Mouse (Mus musculus) hematopoietic stem cell, adult 5-6 weeks (primary cell): Measurements from ENCODE around the gene Morc3. TPM values are rescaled to one million over a fixed set of nuclear protein-coding genes. Genes with fewer than 3 reads are reported as not detected.

Experiments
- ATAC-seq, 2 experiments: fragments of 125-278 bp in 1 of 2; replicated peaks in 1 of 2; 2 replicates each; pipeline ENCODE4 v1.8.0; 2016 to 2017; ENCODE audit warnings: inconsistent platforms in 2 of 2, mild to moderate bottlenecking in 2 of 2, moderate number of reproducible peaks in 2 of 2, low read depth in 1 of 2, moderate TSS enrichment in 1 of 2; ENCODE audit not compliant: low FRiP score in 2 of 2, poor library complexity in 2 of 2, severe bottlenecking in 2 of 2, insufficient read depth in 1 of 2, low TSS enrichment in 1 of 2
- total RNA-seq: library from RNA; stranded (forward); fragments of 172-1452, 232-1000 nt; gene quantifications from 2 replicates; pipeline ENCODE4 v1.2.3, GENCODE M21; 2017

The Morc3 gene
- total RNA-seq = 202 and 204 TPM in 2 replicates

DNA sequence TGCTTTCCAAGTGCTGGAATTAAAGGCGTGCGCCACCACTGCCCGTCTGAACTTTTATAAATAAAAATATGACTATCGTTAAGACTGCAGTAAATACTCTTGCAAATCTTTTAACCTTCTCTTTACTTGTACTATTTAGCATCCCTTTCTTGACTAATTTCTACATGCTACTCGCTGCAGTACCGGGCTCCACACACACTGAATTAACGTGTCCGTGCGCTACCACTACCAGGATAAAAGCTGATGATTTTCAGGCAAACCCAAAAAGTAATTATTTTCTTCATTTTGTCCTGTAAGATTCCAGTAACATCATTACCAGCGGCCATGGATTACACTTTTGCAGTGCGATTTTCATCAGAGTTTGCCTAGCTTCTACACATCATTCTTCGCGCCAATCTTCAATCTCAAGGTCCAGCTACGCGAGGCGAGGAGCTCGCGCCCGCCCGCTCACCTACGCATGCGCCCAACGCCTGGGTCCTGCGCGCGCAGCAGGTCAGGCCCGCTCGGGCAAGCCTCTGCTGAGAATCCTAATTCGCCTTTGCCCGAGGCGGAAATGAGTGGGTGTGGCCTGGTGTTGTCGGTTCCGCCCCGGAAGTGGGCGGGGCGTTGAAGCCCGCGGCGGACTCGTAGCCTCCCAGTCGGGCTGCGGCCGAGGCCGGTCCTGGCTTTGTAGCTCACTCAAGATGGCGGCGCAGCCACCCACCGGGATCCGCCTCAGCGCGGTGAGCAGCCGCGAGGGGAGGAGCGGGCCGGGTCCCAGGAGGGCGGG lies at the start of gene Morc3:
TSS of gene Morc3 (plus strand) at position 495 of the 769 bp plus-strand sequence.
- peak; percentile 86 to 93 for ATAC-seq

DNA sequence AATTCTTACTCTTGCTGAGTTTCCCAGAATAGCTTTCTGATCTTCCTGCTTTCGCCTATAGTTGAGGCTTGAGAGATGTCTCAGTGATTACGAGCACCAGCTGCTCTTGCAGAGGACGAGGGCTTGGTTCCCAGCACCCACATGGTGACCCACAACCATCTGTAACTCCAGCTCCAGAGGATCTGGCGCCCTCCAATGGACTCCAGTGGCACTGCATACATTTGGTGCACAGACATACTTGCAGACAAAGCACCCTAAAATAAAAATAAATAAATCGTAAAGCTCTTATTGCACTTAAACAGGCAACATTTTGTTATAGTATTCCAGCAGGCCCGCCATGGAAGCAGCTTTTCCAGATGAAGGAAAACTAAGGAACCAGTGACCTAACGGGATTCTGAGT lies 47.7 kb upstream of the Morc3 start:
- ATAC-seq = no peak

DNA sequence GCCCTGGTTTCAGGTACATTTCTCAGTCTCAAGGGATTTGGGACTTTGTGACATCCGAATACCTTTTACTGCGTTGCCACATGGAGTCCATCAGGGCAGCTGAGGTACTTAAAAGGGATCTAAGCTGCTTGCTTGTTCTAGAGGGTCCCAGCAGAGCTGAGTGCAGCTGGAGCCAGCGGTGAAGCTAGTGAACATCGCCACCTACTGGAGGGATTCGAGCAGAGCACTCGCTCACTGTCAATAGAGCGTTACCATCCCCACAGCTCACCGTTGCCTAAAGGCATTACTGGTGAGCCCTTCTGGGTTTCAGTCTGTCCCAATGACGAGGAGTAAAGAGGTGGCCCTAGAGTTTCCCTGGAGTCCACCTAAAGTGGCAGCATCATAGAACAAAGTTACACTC lies 46.1 kb upstream of the Morc3 start:
- peak; percentile 51 to 55; a peak in 3 of 4 replicates for ATAC-seq

DNA sequence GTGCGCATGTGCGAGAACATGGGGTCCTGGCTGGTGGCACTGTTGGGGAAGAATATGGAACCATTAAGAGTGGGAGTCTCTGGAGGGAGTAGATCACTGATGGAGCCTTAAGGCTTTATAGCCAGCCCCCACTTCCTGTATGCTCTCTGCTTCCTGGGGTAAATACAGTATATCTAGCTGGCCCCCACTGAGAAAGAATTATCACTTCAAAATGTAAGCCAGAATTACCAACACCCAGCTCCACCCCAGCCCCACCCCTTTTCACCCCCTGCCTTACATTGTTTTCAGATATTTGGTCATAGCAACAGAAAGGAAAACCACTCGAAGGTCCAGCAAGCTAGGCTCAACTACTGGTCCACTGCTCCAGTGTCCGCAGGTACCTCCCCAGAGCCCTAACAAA lies 43.5 kb upstream of the Morc3 start:
- no peak for ATAC-seq

DNA sequence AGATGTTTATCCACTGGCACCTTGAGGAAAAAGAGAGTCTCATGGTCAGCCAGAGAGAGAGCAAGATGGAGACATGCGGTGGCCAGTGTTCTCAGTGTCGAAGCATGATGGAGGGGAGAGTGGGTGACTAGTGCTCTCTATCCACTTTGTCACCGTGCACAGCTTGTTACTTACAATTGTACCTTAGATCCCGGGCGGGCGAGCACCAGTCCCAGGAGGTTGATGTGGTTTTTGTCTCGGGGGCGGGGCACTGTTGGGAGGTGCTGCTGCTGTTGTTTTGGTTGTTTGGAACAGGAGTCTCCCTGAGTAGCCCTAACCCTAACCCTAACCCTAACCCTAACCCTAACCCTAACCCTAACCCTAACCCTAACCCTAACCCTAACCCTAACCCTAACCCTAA lies 43.0 kb upstream of the Morc3 start:
- ATAC-seq = no peak

DNA sequence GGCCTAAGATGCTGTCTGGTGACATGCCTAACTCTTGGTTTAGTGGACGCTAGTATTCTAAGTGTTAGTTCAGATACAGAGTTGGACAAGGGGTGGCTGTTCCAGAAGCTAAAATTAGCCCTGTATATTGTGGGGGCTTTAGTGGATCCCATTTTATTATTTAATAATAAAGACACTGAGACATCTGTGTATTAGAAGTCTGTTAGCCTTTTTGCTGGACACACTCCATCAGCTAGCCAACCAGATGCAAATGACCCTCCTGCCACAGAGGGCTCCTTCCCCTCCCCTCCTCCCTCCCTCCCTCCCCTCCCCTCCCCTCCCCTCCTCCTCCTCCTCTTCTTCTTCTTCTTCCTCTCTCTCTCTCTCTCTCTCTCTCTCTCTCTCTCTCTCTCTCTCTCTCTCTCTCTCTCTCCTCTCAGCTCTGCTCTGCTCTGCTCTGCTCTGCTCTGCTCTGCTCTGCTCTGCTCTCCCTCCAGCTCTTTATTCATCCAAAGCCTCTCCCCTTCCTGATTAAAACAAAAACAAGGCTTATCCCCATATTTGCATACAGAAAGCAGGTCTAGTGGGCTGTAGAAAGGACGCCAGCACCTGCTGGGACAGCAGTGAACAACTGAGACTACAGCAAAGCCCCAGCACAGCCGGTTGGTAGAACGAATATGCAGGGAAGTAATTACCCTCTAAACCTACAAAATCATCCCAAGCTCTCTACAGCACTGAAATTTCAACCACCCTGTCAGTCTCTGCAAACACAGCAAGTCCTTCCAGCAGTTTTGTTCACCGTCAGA lies 41.8 kb upstream of the Morc3 start:
- no peak for ATAC-seq

DNA sequence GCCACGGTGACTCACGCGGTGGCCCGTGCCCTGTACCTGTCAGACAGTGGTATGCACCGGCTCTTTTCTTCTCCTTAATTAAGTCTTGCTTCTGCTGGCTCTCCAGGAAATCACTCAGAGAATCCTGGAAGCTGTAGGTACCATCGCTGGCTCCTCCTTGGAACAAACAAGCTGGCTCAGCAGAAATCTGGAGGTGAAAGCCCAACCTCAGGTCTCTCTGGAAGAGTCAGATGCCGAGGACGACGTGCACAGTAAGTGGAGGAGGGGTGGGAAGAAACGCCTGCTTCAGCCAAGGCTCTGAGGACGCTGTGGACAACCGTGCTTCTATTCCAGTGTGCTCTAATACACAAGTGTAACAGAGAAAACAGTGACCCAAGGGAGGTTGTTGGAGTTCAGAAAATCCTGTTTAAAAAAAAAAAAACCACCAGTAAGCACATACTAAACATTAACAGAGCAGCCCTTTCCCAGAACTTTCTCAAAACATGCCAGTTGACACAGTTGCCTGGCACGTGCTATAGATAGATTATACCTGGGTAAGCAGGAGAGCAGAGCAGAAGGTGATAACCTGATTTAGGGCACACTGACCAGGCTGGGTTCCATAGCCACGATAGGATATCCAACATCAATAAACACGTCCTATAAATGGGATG lies 38.8 kb upstream of the Morc3 start:
- ATAC-seq = no peak

DNA sequence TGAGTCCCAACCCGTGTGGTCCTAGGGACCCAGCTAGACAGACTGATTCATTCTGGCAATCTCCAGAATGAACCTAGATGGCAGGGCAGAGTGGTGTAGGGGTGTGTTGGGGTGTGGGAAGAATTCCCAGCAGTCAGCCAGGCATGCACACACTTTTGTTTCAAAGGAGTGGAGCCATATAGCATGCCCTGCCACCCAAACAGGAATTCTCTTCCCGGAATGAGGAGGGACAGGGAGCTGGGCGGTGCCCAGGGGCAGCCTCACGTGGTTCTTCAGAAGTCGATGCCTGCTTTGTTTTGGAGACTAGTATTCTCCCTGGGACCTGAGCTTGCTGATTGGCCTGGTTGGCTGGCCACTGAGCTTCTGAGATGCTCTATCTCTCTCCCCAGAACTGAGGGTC lies 37.1 kb upstream of the Morc3 start:
- no peak for ATAC-seq

DNA sequence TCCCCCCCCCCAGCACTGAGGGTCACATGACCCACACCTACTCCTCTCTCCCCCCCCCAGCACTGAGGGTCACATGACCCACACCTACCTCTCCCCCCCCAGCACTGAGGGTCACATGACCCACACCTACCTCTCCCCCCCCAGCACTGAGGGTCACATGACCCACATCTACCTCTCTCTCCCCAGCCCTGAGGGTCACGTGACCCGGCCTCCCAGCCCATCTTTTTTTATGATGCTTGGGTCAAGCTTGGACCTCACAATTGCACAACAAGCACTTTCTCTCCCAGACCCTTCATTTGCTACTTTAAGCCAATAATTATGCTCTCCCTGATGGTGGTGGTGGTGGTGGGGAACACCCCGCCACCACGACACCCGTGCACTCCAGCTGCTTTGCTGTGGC lies 36.5 kb upstream of the Morc3 start:
- no peak for ATAC-seq

DNA sequence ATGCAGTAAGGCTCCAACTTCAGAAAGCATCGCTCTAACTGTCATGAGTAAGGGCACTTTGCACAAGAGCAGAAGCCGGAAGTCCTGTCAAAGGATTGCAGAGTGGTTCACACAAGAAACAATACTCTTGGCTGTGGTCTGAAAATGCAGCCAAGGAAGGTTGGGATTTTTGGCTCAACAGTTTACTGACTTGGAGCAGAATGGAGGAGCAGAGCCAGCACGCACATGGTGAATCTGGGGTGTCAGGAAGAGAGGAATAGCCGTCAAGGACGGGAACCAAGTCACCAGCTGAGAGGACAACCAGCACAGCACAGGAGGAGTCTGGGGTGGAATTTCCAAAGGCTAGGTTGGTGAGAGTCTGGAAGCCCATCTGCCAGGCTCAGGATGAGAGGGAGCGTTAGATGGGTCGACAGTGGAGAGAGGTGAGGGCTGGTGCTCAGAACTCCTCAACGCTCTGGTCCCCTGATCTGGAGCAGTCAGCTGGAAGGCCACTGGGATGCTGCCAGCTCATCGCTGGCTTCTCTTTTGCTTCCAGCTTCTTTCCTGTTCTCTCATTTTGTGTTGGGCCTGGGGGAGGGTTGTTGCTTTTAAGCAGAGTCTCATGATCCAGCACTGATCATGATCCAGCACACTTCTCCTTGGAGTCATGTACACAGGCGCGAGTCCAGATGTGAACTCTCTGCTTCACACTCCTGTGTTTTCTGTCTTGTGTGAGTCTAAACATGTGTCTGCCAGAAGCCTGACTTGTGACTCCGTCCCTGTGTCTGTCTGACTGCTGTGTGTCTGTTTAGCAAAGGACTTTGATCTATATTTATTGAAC lies 34.7 kb upstream of the Morc3 start:
- ATAC-seq = no peak

DNA sequence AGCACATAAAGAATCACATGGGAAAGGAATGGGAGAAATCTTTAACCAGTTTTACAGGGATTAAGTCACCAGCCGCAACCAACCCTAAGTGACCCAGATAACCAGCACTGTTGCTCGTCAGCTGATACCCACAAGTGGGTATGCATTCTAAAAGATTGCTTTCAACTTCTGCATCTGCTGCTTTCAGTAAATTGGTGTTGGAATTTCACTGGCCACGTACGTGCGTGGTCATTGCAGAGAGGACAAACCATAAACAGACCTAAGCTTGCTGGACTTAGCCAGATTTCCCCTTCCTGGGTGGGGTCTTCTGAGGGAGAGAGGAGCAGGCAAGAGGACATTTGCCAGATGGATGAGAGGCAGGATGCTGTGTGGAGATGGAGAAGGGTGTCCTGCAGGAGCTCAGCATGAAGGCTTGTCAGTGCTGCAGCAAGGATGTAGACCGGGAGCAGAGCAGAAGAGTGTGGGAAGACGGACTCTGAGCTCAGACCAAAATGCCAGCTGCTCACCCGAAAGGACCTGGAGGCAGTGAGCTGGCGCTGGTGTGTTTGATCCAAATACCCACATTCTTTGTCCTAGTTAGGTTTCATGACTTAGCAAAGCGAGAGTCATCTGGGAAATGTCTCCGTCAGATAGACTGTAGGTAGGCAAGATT lies 34.0 kb upstream of the Morc3 start:
- ATAC-seq = no peak

DNA sequence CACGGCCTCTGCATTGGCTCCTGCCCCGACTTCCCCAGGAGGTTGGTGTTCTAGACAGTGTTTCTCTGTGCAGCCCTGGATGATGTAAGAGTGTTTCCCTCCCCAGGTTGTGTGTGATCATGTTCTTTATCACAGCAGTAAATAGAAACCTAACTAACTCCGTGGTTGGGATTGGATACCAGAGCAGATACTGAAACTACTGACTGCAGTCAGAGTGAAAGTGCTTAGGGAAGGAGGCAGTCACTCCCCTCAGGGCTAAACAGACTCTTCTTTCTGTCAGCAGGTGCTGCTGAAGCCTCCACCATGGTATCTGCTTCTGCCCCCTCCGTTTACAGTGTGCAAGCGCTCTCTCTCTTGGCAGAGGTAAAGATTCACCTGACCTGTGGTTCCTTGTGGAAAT lies 33.3 kb upstream of the Morc3 start:
- ATAC-seq = no peak

DNA sequence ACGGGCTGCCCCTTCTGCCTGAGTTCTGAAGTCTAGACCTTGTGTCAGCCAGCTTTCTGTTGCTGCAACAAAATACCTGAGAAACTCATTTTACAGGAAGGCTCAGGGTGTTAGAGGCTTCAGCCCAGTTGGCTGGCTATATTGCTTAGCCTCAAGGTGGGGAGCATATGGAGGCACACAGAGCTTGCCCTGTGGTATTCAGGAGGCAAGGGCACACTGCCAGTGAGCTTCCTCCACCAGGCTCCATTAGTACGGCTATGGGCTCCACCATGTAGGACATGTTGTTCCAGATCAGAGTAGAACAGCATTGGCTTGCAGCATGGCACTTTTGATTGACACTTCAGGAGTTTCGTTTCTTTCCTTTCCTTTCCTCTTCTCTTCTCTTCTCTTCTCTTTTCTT lies 32.9 kb upstream of the Morc3 start:
- ATAC-seq = no peak

DNA sequence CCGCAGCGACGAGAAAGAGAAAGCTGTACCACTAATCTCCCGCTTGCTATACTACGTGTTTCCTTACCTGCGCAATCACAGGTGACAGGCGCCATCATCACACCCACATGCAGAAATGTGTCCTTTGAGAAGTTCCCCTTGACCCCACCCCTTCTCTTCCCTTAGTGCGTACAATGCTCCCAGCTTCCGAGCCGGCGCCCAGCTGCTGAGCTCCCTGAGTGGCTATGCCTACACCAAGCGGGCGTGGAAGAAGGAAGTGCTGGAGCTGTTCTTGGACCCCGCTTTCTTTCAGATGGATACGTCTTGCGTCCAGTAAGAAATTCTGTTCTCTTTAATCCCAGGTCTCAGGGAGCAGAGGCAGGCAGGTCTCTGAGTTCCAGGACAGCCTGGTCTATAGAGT lies 32.0 kb upstream of the Morc3 start:
- no peak for ATAC-seq

DNA sequence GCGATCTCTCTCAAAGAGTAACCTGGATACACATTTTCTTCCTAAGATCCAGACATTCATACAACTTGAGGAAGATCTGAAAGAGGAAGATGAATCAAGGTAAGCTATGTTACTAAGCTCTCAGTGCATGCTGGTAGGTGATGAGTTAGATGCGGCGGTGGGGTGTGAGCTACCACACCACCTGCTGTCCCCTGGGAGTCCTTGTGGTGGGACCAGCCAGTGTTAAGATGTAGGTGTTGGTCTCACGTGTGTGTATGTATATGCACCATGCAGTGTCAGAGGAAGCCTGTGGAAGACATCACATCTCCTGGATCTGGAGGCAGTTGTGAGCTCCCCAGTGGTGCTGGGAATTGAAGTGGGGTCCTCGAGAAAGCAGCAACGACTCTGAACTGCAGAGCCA lies 24.8 kb upstream of the Morc3 start:
- no peak for ATAC-seq

DNA sequence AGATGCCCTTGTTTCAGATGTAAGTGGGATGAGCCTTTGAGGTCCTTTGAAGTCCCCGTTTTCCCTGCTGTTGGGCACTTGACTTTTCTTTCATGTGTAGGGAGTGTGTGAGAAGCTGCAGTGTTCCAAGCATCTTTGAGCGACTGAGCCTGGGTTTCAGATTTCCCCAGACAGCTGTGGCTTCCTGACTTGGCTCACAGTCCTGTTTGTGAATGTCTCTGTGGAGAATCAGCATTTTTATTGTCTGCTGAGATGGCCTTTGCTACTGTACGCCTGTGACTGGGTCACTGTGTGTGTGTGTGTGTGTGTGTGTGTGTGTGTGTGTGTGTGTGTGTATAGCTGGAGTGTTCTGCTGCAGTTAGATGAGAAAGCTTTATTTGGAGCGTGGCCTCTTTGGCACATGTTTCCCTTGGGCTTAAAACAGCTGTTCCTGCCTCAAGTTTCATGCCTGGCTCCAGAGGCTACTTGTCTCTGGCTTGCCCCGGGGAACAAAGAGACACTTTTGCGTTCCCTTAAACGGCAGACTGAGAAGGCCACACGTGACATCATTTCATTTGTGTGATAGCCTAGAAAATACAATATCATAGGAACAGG lies 23.9 kb upstream of the Morc3 start:
- ATAC-seq = no peak
